Mouse (Mus musculus): ENCODE results near the gene Gata5.

- TF ChIP-seq CTCF (IDR thresholded peaks at IDR 0.05; ENCODE audit: extremely low read depth, insufficient read depth, insufficient read length, insufficient replicate concordance), result no peak
- no peak for TF ChIP-seq POLR2A (IDR thresholded peaks at IDR 0.05; ENCODE audit: low read depth, low read length)
Measured at GRCm38 (mm10) chr2:180300252-180300651, 34.2 kb downstream of the Gata5 start.
